Mouse (Mus musculus): ENCODE measurements around the gene Wdr13. TPM values are rescaled to one million over a fixed set of nuclear protein-coding genes. Genes with fewer than 3 reads are reported as not detected.

The Wdr13 gene
- total and polyA plus RNA-seq, 3 experiments: 29.6 to 46.8 TPM; not detected in 1

GRCm38 (mm10) chrX:8085611-8086010 is 47.1 kb downstream of the Wdr13 start:
- DNase-seq (ENCODE audit: low read depth, low spot score): no peak
- TF ChIP-seq ETS1 (IDR thresholded peaks at IDR 0.05; ENCODE audit: low read depth, low read length) (no peak), USF2 (IDR thresholded peaks at IDR 0.05; ENCODE audit: borderline replicate concordance in 1 of 2, insufficient read depth in 1 of 2, low read depth in 1 of 2, low read length in 2 of 2) (no peak), MAX (IDR thresholded peaks at IDR 0.05; ENCODE audit: low read length) (no peak), GATA1 (IDR thresholded peaks at IDR 0.05; ENCODE audit: low read depth, low read length) (0 out of 2 replicates have a peak, but pooled peaks have one; percentile 27), RAD21 (IDR thresholded peaks at IDR 0.05; ENCODE audit: low read depth, low read length) (no peak), KAT2A (conservative IDR thresholded peaks at IDR 0.05; ENCODE audit: low read depth, low read length) (no peak), EP300 (IDR thresholded peaks at IDR 0.05; ENCODE audit: low read depth in 1 of 2, low read length in 2 of 2) (no peak), UBTF (IDR thresholded peaks at IDR 0.05; ENCODE audit: borderline replicate concordance, insufficient read depth, low read depth, low read length) (no peak)
- Histone ChIP-seq H3K4me1 (ENCODE audit: control insufficient read depth in 1 of 2, insufficient read depth in 2 of 2, low read length in 2 of 2) (peaks cover 0 to 22% of the 10 kb centered on the region in 2 experiments; a peak in 3 of 4 replicates), H3K79me2 (ENCODE audit: control insufficient read depth, insufficient read depth, low read length, poor library complexity) (peaks cover 21% of the 10 kb centered on the region), H3K9ac (ENCODE audit: control insufficient read depth, low read depth, low read length, poor library complexity, severe bottlenecking) (no peak overlapping the region), H3K9me3 (replicated peaks; ENCODE audit: insufficient read depth, low read length) (no peaks in the 10 kb centered on the region), H3K4me3 (ENCODE audit: control insufficient read depth in 1 of 2, insufficient read depth in 1 of 2, low read depth in 2 of 2, low read length in 2 of 2) (no peak overlapping the region), H3K27ac (ENCODE audit: control insufficient read depth, low read depth, low read length) (no peak overlapping the region), H3K36me3 (ENCODE audit: control insufficient read depth in 1 of 2, insufficient read depth in 2 of 2, low read length in 2 of 2) (peaks cover 12 to 21% of the 10 kb centered on the region in 2 experiments), H3K27me3 (ENCODE audit: control insufficient read depth in 1 of 2, insufficient read depth in 2 of 2, low read length in 2 of 2) (no peaks in the 10 kb centered on the region)

- DNase-seq (ENCODE audit: low read depth, low spot score): no peak
- H3K27me3 ChIP-seq (ENCODE audit: control insufficient read depth in 1 of 2, insufficient read depth in 2 of 2, low read length in 2 of 2): no peaks in the 10 kb centered on the region
- H3K4me3 ChIP-seq (ENCODE audit: control insufficient read depth in 1 of 2, insufficient read depth in 1 of 2, low read depth in 2 of 2, low read length in 2 of 2): no peak overlapping the region
- no peak overlapping the region for H3K9ac ChIP-seq (ENCODE audit: control insufficient read depth, low read depth, low read length, poor library complexity, severe bottlenecking)
- TF ChIP-seq USF1 (IDR thresholded peaks at IDR 0.05; ENCODE audit: low read depth, low read length) (no peak), MAX (IDR thresholded peaks at IDR 0.05; ENCODE audit: low read length) (no peak), SMC3 (IDR thresholded peaks at IDR 0.05; ENCODE audit: low read depth, low read length) (no peak), POLR2AphosphoS2 (IDR thresholded peaks at IDR 0.05; ENCODE audit: low read length) (no peak), MXI1 (IDR thresholded peaks at IDR 0.05; ENCODE audit: low read depth, low read length) (no peak), MYC (IDR thresholded peaks at IDR 0.05; ENCODE audit: low read depth, low read length) (no peak), GATA1 (IDR thresholded peaks at IDR 0.05; ENCODE audit: low read depth, low read length) (no peak), NRF1 (IDR thresholded peaks at IDR 0.05; ENCODE audit: insufficient read depth, low read depth, low read length, poor library complexity, severe bottlenecking) (no peak), USF2 (IDR thresholded peaks at IDR 0.05; ENCODE audit: borderline replicate concordance in 1 of 2, insufficient read depth in 1 of 2, low read depth in 1 of 2, low read length in 2 of 2) (no peak), JUND (IDR thresholded peaks at IDR 0.05; ENCODE audit: low read depth, low read length) (no peak)
- peaks cover 12 to 21% of the 10 kb centered on the region in 2 experiments for H3K36me3 ChIP-seq (ENCODE audit: control insufficient read depth in 1 of 2, insufficient read depth in 2 of 2, low read length in 2 of 2)
- peaks cover 15% of the 10 kb centered on the region for H3K79me2 ChIP-seq (ENCODE audit: control insufficient read depth, insufficient read depth, low read length, poor library complexity)
- H3K27ac ChIP-seq (ENCODE audit: control insufficient read depth, low read depth, low read length): no peak overlapping the region
- H3K4me1 ChIP-seq (ENCODE audit: control insufficient read depth in 1 of 2, insufficient read depth in 2 of 2, low read length in 2 of 2): peaks cover 0 to 21% of the 10 kb centered on the region in 2 experiments; a peak in 3 of 4 replicates
- no peaks in the 10 kb centered on the region for H3K9me3 ChIP-seq (replicated peaks; ENCODE audit: insufficient read depth, low read length)
Observed at GRCm38 (mm10) chrX:8084771-8085259, 47.9 kb downstream of the Wdr13 start.

Measured in MEL (cell line).